Mouse (Mus musculus) liver, embryonic 14.5 days (tissue): ENCODE measurements at regions not wholly inside any gene's neighbourhood (a gene's known extent, or its start where the extent isn't known, plus 50 kb on each side); places are given as distances from the start of the nearest gene placed in this dataset.

Experiments
- CTCF ChIP-seq: IDR thresholded peaks from 2 replicates; pipeline ENCODE4 v1.5.1; 2016; ENCODE audit warnings: antibody characterized with exemption, low read depth, control low read depth
- EP300 ChIP-seq: IDR thresholded peaks from 2 replicates; pipeline ENCODE4 v1.6.1; 2016; ENCODE audit warnings: antibody characterized with exemption, low read depth

DNA sequence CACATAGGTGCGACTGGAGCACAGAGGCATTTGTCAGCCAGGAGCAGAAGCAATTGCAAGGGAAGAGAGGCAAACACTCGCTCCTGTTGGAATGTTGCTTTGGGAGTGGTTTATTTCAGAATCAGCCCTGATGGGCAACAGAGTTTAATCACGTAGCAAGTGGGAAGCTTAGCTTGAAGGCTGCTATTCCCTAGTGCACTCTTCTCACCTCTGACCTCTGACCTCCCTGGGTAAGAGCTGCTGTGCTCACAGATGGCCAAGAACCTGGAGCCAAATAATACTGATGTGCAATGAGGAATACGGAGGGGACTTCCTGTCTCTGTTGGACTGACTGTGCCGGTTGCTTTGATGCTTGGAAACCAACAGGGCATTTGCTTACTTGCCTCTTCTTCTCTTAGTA, 88.3 kb upstream of the Cpne8 start:
- TF ChIP-seq CTCF, result no peak
- TF ChIP-seq EP300, result no peak
